Mouse (Mus musculus) intestine, embryonic 15.5 days (tissue): ENCODE results near the gene Tigd3. TPM values are rescaled to one million over a fixed set of nuclear protein-coding genes. Genes with fewer than 3 reads are reported as not detected.

Source experiments
- ATAC-seq: fragments of 200-750 bp; cut with Nextera tagmentation; 2 replicates; pipeline ENCODE4 v1.8.0; 2017; ENCODE audit warnings: moderate TSS enrichment, moderate library complexity
- H3K27ac ChIP-seq: fragments of 300-500 bp; sonication (generic); 2 replicates; pipeline ENCODE4 v1.5.1; 2015; ENCODE audit warnings: mild to moderate bottlenecking, inconsistent platforms
- H3K27me3 ChIP-seq: fragments of 300-500 bp; sonication (generic); replicated peaks from 2 replicates; pipeline ENCODE4 v1.6.1; 2015; ENCODE audit warnings: inconsistent platforms
- H3K36me3 ChIP-seq: fragments of 300-500 bp; sonication (generic); 2 replicates; pipeline ENCODE4 v1.6.1; 2015; ENCODE audit warnings: inconsistent platforms
- H3K4me1 ChIP-seq: fragments of 300-500 bp; sonication (generic); replicated peaks from 2 replicates; pipeline ENCODE4 v1.6.1; 2015; ENCODE audit warnings: inconsistent platforms
- H3K4me2 ChIP-seq: fragments of 300-500 bp; sonication (generic); replicated peaks from 2 replicates; pipeline ENCODE4 v1.6.1; 2015; ENCODE audit warnings: mild to moderate bottlenecking, inconsistent platforms
- H3K4me3 ChIP-seq: fragments of 300-500 bp; sonication (generic); replicated peaks from 2 replicates; pipeline ENCODE4 v1.5.1; 2015; ENCODE audit warnings: inconsistent platforms
- H3K9ac ChIP-seq: fragments of 300-500 bp; sonication (generic); 2 replicates; pipeline ENCODE4 v1.6.1; 2015; ENCODE audit warnings: inconsistent platforms
- H3K9me3 ChIP-seq: fragments of 300-500 bp; sonication (generic); 2 replicates; pipeline ENCODE4 v1.6.1; 2016; ENCODE audit warnings: inconsistent platforms
- WGBS: fragments of 180-500 bp; shearing (Covaris S2); methylation state at CpG from one replicate; pipeline ENCODE4 v1.1.7; 2015; 5-methylcytosine and 5-hydroxymethylcytosine counted together
- polyA plus RNA-seq: library from polyadenylated mRNA; unstranded; fragments of >200 nt; fragmentation: Nextera tagmentation; extraction: Ambion mirVana; gene quantifications from 2 replicates; pipeline ENCODE4 v1.2.1, GENCODE M21; 2015

Gene Tigd3
- polyA plus RNA-seq, 1 experiment from 2014 or later, result 2.7 TPM

DNA sequence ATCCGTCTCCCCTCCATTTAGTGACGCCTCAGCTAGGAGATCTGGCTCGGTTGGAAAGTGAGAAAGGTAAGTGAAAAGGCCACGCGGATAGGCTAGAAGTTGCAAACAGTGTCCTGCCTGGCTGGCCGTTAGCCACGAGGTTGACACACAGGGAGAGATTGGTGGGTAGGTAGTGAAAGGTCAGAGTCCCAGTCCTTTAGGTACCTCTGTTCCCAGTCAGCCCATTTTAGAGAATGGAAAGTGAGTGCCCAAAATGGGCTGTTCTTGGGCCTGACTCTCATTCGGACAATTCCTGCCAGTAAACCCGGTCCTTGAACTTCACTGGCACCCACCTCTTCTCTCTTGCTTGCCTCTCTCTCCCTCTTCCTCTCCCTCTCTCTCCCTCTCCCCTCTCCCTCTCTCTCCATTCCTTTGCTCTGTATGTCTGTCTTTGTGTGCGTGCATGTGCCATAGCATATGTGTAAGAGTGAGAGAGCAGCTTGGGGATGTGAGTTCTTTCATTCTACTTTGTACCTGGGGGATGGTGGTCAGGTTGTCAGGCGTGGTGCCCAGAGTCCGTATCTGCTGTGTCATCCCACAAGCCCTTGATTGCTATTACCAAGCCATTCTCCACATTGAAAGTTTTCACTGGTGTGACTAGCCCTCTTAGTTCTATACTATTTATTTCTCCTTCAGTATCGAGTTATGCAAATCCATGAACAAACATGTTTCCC is 19.2 kb upstream of the Tigd3 start, which contains the start of gene Dpf2:
Dpf2 (minus strand) TSS at position 4 of the 713 bp plus-strand sequence.
- peak; percentile 77 for ATAC-seq

DNA sequence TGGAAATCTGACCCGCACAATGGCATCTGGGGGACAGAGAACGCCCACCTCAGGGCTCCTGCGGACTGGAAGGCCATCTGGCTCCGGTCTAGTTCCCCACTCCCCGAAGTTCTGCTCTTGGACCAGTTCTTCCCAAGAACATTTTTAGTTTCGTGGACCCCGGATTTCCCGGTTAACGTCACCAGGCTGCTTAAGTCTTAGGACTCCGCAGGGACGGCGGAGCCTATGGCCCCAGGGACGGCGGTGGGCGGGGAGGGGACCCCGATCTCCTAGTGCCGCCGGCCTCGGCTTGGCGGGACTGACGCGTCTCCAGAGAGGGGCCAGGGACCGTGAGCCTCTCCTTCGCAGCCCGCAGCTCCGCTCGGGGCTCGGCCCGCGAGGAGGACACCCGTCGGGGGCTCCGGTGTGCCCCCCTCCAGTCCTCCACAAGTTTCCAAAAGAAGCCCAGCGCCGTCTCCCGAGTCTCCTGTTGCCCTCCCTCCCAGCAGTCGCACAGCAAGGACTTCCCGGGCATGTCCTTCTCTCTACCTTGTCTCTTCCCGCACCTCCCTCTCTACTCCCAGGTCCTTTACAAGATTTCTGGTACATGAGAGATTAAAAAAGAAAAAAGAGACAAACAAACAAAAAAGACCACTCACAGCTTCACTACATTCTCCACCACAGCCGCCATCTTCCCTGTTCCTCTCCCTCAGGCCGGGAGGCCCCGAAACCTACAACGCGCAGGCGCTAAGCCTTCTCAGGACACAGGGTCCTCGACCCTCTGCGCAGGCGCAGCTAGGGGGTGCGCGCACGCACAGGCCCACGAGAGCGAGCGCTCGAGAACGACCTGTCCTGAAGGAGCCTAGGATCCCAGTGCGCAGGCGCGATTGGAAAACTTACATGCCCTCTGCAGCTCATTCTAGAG is 18.4 kb upstream of the Tigd3 start:
- H3K4me2 ChIP-seq, result peak overlapping the region; percentile 76
- H3K36me3 ChIP-seq, result peaks cover 5% of the 10 kb centered on the region; the same call in 1 of the 2 replicates
- no peaks in the 10 kb centered on the region for H3K27me3 ChIP-seq
- peak overlapping the region; percentile 81 for H3K27ac ChIP-seq
- WGBS, result under 1% methylated on average over 59 of the region's 59 CpGs
- peak overlapping the region; percentile 97 for H3K4me3 ChIP-seq
- H3K4me1 ChIP-seq, result peaks cover 23% of the 10 kb centered on the region
- peak overlapping the region; percentile 97 for H3K9ac ChIP-seq
- H3K9me3 ChIP-seq, result no peaks in the 10 kb centered on the region
- peak; percentile 96 for ATAC-seq

More for the DNA sequence above, 19.2 kb upstream of the Tigd3 start, which contains the start of gene Dpf2:
- H3K27ac ChIP-seq, result peak within 1 kb of the TSS; percentile 81
- WGBS, result 17% methylated on average over 13 of the region's 13 CpGs
- peak within 1 kb of the TSS; percentile 97 for H3K4me3 ChIP-seq
- H3K4me2 ChIP-seq, result peak within 1 kb of the TSS; percentile 76
- peaks cover 13% of the 10 kb centered on the region; the same call in 1 of the 2 replicates for H3K36me3 ChIP-seq
- no peaks in the 10 kb centered on the region for H3K27me3 ChIP-seq
- H3K9me3 ChIP-seq, result no peaks in the 10 kb centered on the region
- peak within 1 kb of the TSS; percentile 97 for H3K9ac ChIP-seq
- H3K4me1 ChIP-seq, result peaks cover 23% of the 10 kb centered on the region

DNA sequence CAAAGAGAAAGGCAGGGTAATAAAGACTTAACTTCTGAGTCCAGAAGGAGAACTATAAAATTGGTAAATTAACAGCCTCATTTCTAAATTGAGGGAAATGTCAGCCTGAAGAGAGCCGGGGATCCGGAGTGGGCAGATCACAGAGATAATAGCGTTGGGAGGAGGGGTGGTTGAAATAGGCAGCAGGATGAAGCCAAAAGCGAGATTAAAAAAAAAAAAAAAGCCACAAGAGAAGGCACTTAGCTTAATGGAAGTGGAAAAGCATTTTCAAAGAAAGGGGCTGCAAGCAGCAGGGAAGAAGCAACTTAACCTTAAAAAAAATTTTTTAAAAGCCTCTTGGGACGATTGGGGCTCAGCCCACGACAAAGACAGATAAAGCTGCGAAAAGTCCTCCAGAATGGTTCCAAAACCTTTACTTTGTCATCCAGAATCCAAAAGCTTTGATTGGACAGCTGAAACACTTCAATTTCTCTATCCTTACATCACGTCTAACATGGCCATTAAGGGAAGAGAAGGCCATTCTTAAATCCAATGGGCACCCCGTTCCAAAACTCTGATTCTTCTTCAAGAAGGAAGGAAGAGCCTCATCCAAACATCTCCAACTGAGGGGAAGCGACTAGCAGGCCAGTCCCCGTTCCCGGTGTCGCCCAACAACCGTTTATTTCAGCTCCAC is 17.6 kb upstream of the Tigd3 start:
- no peaks in the 10 kb centered on the region for H3K27me3 ChIP-seq
- peaks cover 23% of the 10 kb centered on the region for H3K4me1 ChIP-seq
- peak overlapping the region; percentile 76 for H3K4me2 ChIP-seq
- 5% methylated on average over 14 of the region's 14 CpGs for WGBS
- H3K27ac ChIP-seq, result peak overlapping the region; percentile 81
- H3K9ac ChIP-seq, result peak overlapping the region; percentile 97
- peak overlapping the region; percentile 97 for H3K4me3 ChIP-seq
- H3K36me3 ChIP-seq, result peaks cover 4% of the 10 kb centered on the region; the same call in 1 of the 2 replicates
- no peaks in the 10 kb centered on the region for H3K9me3 ChIP-seq
- ATAC-seq, result no peak

DNA sequence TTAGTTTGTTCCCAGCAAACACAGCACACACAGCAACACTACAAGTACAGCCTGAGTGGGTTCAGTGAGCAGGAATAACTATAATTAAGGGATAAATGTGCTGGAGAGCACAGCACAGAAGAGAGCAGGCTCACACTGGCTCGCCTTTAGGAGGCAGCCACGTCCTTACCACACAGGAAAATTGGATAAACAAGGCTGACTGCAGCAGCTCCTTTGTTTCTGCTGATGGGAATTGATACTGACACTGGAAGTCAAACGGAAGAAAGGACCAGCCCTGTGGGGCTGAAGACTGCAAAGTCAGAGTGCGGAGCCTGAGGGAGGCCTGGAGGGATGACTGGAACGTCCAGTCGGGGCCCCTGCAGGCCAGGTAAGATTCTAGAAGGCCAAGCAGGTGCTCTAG is 16.3 kb upstream of the Tigd3 start:
- H3K9ac ChIP-seq, result peak overlapping the region; percentile 24; the same call in 1 of the 2 replicates

DNA sequence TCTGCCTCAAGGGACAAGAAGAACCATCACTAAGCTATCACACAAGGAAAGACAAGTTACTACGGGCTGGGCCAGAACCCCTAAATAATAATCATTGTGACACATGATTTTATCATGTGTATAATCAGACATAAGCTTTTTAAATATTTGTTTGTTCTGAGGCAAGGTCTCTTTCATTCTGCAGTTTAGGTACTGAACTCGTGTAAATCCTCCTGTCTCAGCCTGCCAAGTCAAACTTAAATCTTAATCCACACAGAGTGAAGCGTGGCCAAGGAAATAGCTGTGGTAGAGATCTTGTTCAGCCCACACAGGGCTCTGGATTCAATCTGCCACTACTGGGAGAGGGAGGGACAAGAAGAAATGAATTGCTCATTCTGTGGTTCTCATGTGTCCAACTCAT is 13.3 kb upstream of the Tigd3 start:
- no peak for ATAC-seq
- H3K4me1 ChIP-seq, result peaks cover 16% of the 10 kb centered on the region
- H3K27me3 ChIP-seq, result no peaks in the 10 kb centered on the region
- no peak overlapping the region for H3K27ac ChIP-seq
- H3K9ac ChIP-seq, result no peak overlapping the region
- 77% methylated on average over 3 of the region's 3 CpGs for WGBS
- H3K9me3 ChIP-seq, result no peaks in the 10 kb centered on the region
- no peak overlapping the region for H3K4me3 ChIP-seq
- H3K4me2 ChIP-seq, result no peak overlapping the region
- H3K36me3 ChIP-seq, result peaks cover 40% of the 10 kb centered on the region

More for the DNA sequence above, 16.3 kb upstream of the Tigd3 start:
- Histone ChIP-seq H3K27ac (0 out of 2 replicates have a peak overlapping the region, but pooled peaks have one; percentile 36), H3K4me3 (peak overlapping the region; percentile 11; the same call in 1 of the 2 replicates), H3K36me3 (peaks cover 16% of the 10 kb centered on the region), H3K27me3 (no peaks in the 10 kb centered on the region), H3K9me3 (no peaks in the 10 kb centered on the region), H3K4me2 (peak overlapping the region; percentile 76), H3K4me1 (peaks cover 23% of the 10 kb centered on the region)
- 45% methylated on average over 6 of the region's 6 CpGs for WGBS
- no peak for ATAC-seq

DNA sequence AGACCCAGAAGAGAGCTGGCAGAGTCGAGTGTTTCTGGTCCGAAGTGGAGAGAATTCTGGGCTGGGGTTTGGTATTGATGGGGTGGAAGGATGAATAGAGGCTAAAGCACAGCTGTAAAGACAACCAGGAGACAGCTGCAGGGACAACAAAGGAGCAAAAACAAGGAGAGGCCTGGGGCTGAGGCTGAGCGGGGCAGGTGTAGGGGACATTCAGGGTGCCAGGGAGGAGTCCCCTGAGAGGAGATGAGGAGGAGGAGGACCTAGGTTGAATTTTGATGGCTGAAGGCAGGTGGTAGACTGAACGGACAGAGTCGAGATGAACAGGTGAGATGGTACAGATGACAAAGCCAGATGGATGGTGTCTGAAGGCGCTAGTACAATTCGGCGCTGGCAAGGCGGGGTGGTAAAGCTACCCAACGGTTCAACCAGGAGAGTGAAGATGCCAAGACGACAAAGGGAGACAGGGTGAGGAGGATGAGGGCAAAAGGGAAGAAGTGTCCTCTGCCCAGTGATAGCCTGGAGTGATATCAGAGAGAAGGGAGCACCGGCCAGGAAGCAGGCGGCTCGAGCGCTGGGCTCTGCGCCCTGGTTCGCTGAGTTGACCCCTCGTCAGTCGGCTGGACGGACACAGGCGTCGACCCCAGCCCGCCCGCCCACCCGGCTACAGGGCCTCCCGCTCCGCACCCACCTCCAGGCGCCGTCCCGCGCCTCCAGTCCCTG is 507 bp downstream of the Tigd3 start:
- WGBS, result 10% methylated on average over 29 of the region's 31 CpGs

DNA sequence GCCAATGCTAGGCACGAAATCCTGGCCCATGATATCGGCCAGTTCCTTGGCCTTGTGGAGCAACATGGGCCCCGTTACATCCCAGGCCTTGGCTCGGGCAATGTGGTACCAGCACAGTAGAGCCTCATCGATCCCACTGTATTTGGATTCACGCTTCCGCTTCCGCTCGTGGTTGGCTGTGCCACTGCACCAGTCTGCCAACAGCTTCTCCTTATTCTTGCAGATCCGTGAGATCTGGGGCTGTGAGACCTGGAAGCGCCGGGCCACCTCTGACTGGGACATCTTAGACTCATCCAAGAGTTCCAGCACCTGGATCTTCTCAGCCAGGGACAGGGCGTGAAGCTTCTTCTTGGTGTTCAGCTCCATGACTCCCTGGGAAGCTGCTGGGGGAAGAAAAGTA is 1.2 kb downstream of the Tigd3 start:
- peaks cover 6% of the 10 kb centered on the region; the same call in 1 of the 2 replicates for H3K4me1 ChIP-seq
- H3K36me3 ChIP-seq, result peaks cover 5% of the 10 kb centered on the region
- H3K9ac ChIP-seq, result peak overlapping the region; percentile 82; the same call in 1 of the 2 replicates
- no peaks in the 10 kb centered on the region for H3K9me3 ChIP-seq
- no peak overlapping the region for H3K27ac ChIP-seq
- no peak for ATAC-seq
- 94% methylated on average over 13 of the region's 13 CpGs for WGBS
- 0 out of 2 replicates have a peak overlapping the region, but pooled peaks have one; percentile 95 for H3K4me2 ChIP-seq
- peak overlapping the region; percentile 62; the same call in 1 of the 2 replicates for H3K4me3 ChIP-seq
- no peaks in the 10 kb centered on the region for H3K27me3 ChIP-seq

More for the DNA sequence above, 507 bp downstream of the Tigd3 start:
- peak overlapping the region; percentile 95 for H3K4me2 ChIP-seq
- H3K4me1 ChIP-seq, result peaks cover 6% of the 10 kb centered on the region; the same call in 1 of the 2 replicates
- H3K27me3 ChIP-seq, result no peaks in the 10 kb centered on the region
- no peaks in the 10 kb centered on the region for H3K9me3 ChIP-seq
- ATAC-seq, result peak; percentile 54
- peak overlapping the region; percentile 82 for H3K9ac ChIP-seq
- peak overlapping the region; percentile 62; the same call in 1 of the 2 replicates for H3K27ac ChIP-seq
- H3K36me3 ChIP-seq, result peaks cover 9% of the 10 kb centered on the region
- H3K4me3 ChIP-seq, result peak overlapping the region; percentile 62

DNA sequence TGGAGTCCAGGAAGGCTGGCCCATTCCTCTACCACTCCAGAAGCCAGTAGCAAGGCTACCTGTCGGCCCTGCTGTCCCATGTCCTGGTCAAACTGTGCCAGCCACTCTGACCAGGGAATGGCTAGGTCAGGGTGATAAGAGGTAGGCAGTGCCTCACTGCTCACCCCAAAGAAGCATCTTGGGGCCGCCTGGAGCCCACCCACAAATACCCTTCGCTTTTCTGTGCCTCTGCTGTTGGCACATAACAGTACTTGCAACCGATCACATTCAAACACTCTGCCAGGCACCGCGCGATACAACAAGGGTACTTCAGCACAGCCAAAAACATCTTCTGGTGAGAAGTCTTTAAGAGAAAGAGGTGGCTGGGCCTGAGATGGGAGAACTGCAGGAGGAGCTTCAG is 1.7 kb downstream of the Tigd3 start:
- Histone ChIP-seq H3K4me2 (no peak overlapping the region), H3K36me3 (peaks cover 5% of the 10 kb centered on the region), H3K27me3 (no peaks in the 10 kb centered on the region), H3K4me1 (peaks cover 6% of the 10 kb centered on the region; the same call in 1 of the 2 replicates), H3K9ac (no peak overlapping the region), H3K27ac (no peak overlapping the region), H3K4me3 (no peak overlapping the region), H3K9me3 (no peaks in the 10 kb centered on the region)
- WGBS, result 95% methylated on average over 7 of the region's 7 CpGs
- no peak for ATAC-seq

DNA sequence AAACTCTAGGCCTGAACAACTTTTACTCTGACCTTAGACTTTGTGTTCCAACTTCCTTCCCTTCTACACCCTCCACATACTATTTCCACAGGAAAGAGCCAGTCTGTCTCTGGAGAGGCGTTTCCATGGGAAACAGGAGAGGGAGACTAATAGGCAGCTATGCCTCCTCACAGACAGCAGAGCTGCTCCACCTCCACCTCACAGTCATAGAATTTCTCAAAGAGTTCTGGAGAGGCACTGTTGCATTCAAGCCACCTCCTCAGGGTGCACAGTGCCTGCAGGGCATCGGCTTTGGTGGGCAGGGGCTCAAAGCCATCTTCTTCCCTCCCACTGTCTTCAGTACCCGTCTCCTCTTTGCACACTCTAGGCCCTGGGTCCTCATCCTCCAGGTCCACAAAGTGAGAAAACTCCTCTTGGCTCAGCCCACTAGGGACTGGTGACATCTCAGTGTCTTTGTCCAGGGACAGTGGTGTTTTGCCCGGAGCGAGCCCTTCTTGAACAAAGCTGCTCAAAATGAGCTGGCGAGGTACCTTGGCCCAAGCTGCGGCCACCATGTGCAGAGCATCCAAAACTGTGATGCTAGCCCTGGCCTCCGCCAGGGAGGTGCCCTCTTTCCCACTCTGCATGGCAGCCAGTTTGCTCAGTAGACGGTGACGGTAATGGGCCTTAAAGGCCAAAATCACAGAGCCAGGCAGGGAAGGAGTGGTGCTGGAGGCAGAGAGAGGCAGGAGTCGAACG is 2.3 kb downstream of the Tigd3 start:
- Histone ChIP-seq H3K27me3 (no peaks in the 10 kb centered on the region), H3K9ac (no peak overlapping the region), H3K4me1 (peaks cover 6% of the 10 kb centered on the region; the same call in 1 of the 2 replicates), H3K36me3 (peaks cover 3% of the 10 kb centered on the region), H3K4me3 (no peak overlapping the region), H3K27ac (no peak overlapping the region), H3K9me3 (no peaks in the 10 kb centered on the region), H3K4me2 (no peak overlapping the region)
- ATAC-seq, result no peak
- WGBS, result 95% methylated on average over 12 of the region's 12 CpGs

DNA sequence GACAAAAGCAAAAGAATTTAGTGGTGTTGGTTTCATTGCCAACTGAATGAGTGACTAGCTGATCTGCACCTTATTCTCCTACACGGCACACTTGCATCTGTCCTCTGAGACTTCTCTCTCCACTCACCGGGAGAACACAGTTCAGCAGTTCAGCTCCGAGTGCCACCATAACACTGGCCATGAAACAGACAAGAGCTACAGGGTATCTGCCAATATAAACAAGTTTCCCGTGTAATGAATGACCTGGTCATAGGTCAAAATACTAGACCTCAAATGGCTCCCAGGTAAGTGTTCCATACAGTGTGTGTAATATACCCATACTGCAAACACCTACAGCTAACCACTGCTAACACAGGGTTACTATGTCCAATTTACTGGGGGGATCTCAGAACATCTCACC is 4.7 kb downstream of the Tigd3 start:
- no peak overlapping the region for H3K9ac ChIP-seq
- no peak overlapping the region for H3K4me2 ChIP-seq
- no peaks in the 10 kb centered on the region for H3K27me3 ChIP-seq
- H3K9me3 ChIP-seq, result no peaks in the 10 kb centered on the region
- WGBS, result 47% methylated on average over 4 of the region's 4 CpGs
- H3K4me3 ChIP-seq, result no peak overlapping the region
- no peak overlapping the region for H3K27ac ChIP-seq
- ATAC-seq, result no peak
- H3K4me1 ChIP-seq, result peaks cover 6% of the 10 kb centered on the region; the same call in 1 of the 2 replicates
- H3K36me3 ChIP-seq, result no peaks in the 10 kb centered on the region; the same call in 1 of the 2 replicates
